Mouse (Mus musculus) cerebral cortex, adult 2 months (tissue): ENCODE measurements around the gene Bet1.

ENCODE experiments used
- WGBS: fragments of 180-500 bp; shearing (Covaris S2); methylation state at CpG from one replicate; pipeline ENCODE4 v1.1.7; 2018; 5-methylcytosine and 5-hydroxymethylcytosine counted together

Bet1 gene

DNA sequence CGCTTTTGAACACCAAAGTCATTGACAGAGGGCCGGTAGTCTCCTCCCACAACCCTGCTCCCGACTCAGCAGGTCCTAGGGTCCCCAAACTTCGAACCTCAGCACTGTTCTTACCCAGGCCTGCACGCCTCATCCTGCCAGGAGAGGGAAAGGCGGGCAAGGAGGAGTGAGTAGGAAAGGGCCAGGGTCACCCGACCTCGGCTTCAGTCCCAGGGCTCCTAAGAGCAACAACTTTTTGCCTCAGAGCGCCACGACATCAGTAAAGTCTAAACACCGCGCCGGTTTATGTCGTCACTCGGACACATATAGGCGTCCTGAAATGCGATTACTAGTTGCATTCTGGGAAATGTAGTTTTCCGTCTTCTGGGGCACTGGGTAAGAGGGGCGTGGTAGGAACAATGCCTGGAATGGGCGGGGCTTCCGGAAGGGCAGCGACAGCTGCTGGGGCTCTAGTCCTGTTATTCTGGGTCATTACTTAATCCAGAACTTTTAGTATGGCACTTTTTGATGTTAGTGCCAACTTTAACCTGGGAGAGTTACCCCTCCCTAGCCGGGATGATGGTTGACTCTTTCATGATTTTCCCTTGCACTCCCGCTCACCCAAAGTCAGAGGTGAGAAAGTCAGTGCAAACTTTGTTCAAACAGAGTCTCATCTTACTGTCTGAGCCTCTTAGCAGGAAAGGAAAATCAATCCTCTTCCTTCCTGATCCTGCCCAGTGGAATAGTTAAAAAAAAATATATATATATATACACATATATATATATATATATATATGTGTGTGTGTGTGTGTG is at the start of gene Bet1:
TSS of gene Bet1 (minus strand) at position 310 of the 792 bp plus-strand sequence.
- WGBS: 1% methylated on average over 24 of the region's 24 CpGs

GRCm38 (mm10) chr6:4132239-4132638 is 45.5 kb upstream of the Bet1 start:
- 51% methylated on average over 7 of the region's 7 CpGs for WGBS

GRCm38 (mm10) chr6:4131149-4131548 is 44.4 kb upstream of the Bet1 start:
- 61% methylated on average over 2 of the region's 2 CpGs for WGBS

DNA sequence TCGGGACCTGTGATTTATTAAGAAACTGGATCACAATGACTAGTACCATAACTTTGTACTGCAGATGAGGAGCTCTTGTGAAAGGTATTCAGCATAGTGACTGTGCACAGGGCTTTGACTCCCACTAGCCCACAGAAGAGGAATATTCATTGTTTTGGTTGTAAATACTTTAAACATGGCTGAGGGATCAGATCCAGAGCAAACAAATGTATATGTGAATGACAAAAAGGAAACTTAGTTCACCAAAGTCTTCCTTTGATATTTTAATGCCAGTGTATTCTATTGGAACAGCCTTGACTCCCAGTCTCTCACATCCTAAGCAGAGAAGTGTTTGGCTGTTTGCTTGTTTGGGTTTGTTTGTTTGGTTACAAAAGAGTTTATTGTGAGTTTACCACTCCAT is 31.8 kb upstream of the Bet1 start:
- 74% methylated on average over 1 of the region's 1 CpGs for WGBS

DNA sequence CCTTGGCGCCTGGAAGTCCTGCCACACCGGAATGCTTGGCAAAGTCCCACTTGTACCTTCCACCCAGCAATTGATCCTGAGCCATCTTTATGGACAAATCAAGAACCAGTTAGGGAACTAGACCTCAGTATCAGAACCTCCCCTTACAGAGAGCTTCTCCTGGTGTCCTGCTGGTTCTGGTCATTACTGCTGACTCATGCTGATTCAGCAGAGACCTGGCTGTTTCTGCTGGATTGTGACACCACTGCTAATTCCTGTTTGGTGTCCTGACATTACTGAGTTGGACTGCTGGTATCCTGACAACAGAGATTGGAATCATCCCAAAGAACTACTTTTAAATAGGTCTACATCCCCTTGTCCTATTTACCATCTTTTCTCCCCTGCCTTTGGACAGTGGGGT is 3.7 kb upstream of the Bet1 start:
- WGBS: 91% methylated on average over 2 of the region's 2 CpGs

DNA sequence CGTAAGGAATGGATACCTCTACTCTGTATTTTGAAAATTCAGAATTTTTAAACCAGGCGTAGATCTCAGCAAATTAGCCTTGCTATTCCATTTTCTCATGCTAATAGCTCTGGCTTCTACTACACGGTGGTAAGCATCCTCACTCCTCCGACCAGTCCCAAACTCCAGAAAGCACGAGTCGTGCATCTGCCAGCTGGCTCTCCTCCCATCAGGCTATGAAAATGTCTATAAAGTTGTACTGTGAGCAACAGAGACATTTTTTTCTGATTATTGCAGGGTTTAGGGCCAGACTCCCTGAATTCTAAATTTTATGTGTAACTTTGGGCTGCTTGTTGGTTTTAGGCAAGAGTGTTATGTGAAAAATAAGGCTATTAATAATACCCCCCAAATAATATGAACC is 14.5 kb downstream of the Bet1 start:
- WGBS: 74% methylated on average over 6 of the region's 6 CpGs

GRCm38 (mm10) chr6:4054387-4054786 is 32.4 kb downstream of the Bet1 start:
- 85% methylated on average over 4 of the region's 4 CpGs for WGBS

GRCm38 (mm10) chr6:4052843-4053242 is 33.9 kb downstream of the Bet1 start:
- 56% methylated on average over 1 of the region's 1 CpGs for WGBS

DNA sequence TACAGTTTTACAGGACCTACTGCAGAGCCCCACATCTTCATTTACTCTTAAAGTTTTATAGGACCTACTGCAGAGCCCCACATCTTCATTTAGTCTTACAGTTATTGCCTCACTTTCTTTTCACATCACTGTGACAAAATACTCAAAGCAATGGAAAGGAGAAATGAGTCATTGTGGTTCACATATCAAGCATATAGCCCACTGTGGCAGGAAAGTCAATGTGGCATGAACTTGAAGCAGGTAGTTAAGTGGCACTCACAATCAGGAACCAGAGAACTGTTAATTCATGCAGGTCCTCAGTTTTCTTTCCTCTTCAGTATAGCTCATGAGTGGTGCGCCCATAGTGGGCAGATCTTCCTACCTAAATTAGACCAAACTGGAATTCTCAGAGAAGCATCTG is 39.6 kb downstream of the Bet1 start:
- 94% methylated on average over 1 of the region's 1 CpGs for WGBS

DNA sequence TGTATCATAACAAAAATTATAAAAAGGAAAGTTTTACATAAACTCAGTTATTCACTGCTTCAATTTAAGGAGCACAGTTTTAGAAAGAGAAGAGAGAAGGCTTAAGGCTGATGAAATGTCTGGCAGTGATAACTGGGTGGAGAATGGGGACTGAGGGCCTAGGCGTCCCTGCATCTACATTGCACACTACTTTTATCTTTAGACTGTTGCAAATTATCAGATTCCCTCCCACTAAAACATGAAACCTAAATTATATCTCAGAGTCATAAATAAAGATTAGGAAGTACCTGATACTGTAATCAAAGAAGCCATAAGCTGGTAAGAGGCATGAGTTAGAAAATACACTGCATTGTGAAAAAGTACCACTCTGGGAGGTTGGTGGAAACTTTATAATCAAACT is 45.0 kb downstream of the Bet1 start:
- WGBS: 95% methylated on average over 1 of the region's 1 CpGs

GRCm38 (mm10) chr6:4030956-4031355 is 55.8 kb downstream of the Bet1 start:
- 72% methylated on average over 3 of the region's 3 CpGs for WGBS
